20 mouse cellular contexts compared by ENCODE assay signal in the genomic region with DNA sequence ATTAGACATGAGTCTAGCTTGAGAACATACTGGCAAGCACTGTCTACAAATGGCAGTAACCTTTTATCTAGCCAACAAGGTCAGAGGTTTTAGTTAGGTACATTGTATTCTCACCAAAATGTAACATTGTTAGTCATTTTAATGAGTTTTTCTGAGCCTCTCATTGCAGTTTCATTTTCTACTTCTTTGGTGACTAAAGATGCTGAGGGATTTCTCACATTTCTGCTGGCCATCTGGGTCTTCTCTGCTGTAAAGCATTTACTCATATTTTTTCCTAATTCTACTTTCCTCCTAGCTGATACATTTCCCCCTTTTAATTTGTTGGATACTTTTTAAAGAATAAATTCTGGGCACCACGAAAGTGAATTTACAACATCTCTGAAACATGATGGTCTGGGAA.
A peak's percentile ranks its signal among the peaks of the same experiment; 100 is the strongest.
DNase-seq lines count a peak whose midpoint lies in the region; TF ChIP-seq lines count a peak whose summit lies in the region.
"Had no signal": no experiment of that assay in that cellular context is flagged by ENCODE, and none has a peak within 500 bp of the region (broad histone marks: within the 10 kb centered on the region; RNA-seq: fewer than 3 reads in every experiment).

No protein-coding gene starts in this region.

- TF ChIP-seq CTCF in layer of hippocampus, adult 2 months (conservative IDR thresholded peaks at IDR 0.05), result no peak

- DNase-seq in layer of hippocampus, adult 2 months (ENCODE audit: low spot score in 2 of 2), result no peak
- DNase-seq in layer of hippocampus, postnatal 10 days (ENCODE audit: low spot score in 2 of 2), result no peak
- peak; percentile 11 for DNase-seq in right cerebral cortex, adult 18-20 months
- no peak for DNase-seq in right cerebral cortex, postnatal 36 days (ENCODE audit: low spot score in 2 of 2)
- peak; percentile 56 for DNase-seq in brain, adult 2 months (ENCODE audit: low read depth, low spot score)
- DNase-seq in adrenal gland, adult 8-10 months, result no peak
- DNase-seq in retina, embryonic 14.5 days (ENCODE audit: low spot score), result no peak
- DNase-seq: adrenal gland, postnatal 10 days; adrenal gland, postnatal 25 days; cerebellum, adult 11-12 months; cerebellum, adult 2 months; cerebellum, adult 9-10 months; cerebellum, postnatal 10 days; cerebellum, postnatal 25 days; embryo, embryonic 11 days had no signal

- no peak overlapping the region for H3K4me3 ChIP-seq in layer of hippocampus, adult 2 months
- H3K4me3 ChIP-seq: embryonic facial prominence, embryonic 13.5 days; embryonic facial prominence, embryonic 15.5 days; erythroblast, embryonic 14.5 days; forebrain, embryonic 10.5 days; forebrain, embryonic 12.5 days had no signal

- peak overlapping the region; percentile 46; the same call in 1 of the 2 replicates for H3K27ac ChIP-seq in layer of hippocampus, adult 2 months
- H3K27ac ChIP-seq: embryonic facial prominence, embryonic 13.5 days; embryonic facial prominence, embryonic 15.5 days; forebrain, embryonic 10.5 days; forebrain, embryonic 12.5 days had no signal

Comparison
In these comparisons a context has a peak if more than half of its experiments do, and no peak if none do; other contexts are left out.
1. DNase-seq: peak in right cerebral cortex, adult 18-20 months (single experiment) and brain, adult 2 months (single experiment); none in layer of hippocampus, adult 2 months (0 of 2), layer of hippocampus, postnatal 10 days (0 of 2), right cerebral cortex, postnatal 36 days (0 of 2), adrenal gland, adult 8-10 months (single experiment) and retina, embryonic 14.5 days (single experiment).